Mouse (Mus musculus) cerebellum, adult 9-11 months (tissue): ENCODE data around the gene H2al1m.
A peak's percentile ranks its signal among the peaks of the same experiment; 100 is the strongest.
"Not testable (repeated sequence)": the region's sequence is repeated elsewhere in the genome, so short reads cannot be mapped to it uniquely, and the experiment has no call there.

Experiments used
- DNase-seq: peaks from one replicate; pipeline ENCODE4 v3.0.0; 2022

H2al1m gene

GRCm38 (mm10) chrX:9283464-9283863 is at the start of gene H2al1m:
H2al1m (plus strand) TSS chrX:9283764.
- not testable (repeated sequence) for DNase-seq

- DNase-seq: peak; percentile 81
These were observed 42.6 kb upstream of the H2al1m start for GRCm38 (mm10) chrX:9240737-9241591.

- DNase-seq: peak; percentile 49
These were observed 40.1 kb upstream of the H2al1m start for GRCm38 (mm10) chrX:9243381-9243864.

- DNase-seq: no peak
These were observed 38.8 kb upstream of the H2al1m start for GRCm38 (mm10) chrX:9244603-9245336.

- DNase-seq: no peak
These were observed 34.7 kb upstream of the H2al1m start for GRCm38 (mm10) chrX:9248911-9249310.

GRCm38 (mm10) chrX:9253990-9254389 is 29.6 kb upstream of the H2al1m start:
- DNase-seq: no peak

- no peak for DNase-seq
These were observed 28.7 kb upstream of the H2al1m start for GRCm38 (mm10) chrX:9254901-9255300.

GRCm38 (mm10) chrX:9256766-9257165 is 26.8 kb upstream of the H2al1m start, which contains the start of gene Gm14862:
Gm14862 (minus strand) TSS chrX:9256899.
- DNase-seq: no peak

- DNase-seq: no peak
These were observed 25.7 kb upstream of the H2al1m start for GRCm38 (mm10) chrX:9257831-9258230.

GRCm38 (mm10) chrX:9259267-9259666 is 24.3 kb upstream of the H2al1m start:
- no peak for DNase-seq

GRCm38 (mm10) chrX:9271112-9271511 is 12.5 kb upstream of the H2al1m start:
- DNase-seq: peak; percentile 82

- no peak for DNase-seq
These were observed 11.6 kb upstream of the H2al1m start for GRCm38 (mm10) chrX:9271947-9272459.

- peak; percentile 74 for DNase-seq
These were observed 10.9 kb upstream of the H2al1m start, which contains the start of gene Xk for GRCm38 (mm10) chrX:9272460-9273361. Xk (plus strand) TSS chrX:9272756.

- DNase-seq: no peak
These were observed 10.1 kb upstream of the H2al1m start for GRCm38 (mm10) chrX:9273377-9274002.

- DNase-seq: no peak
These were observed 9.2 kb upstream of the H2al1m start for GRCm38 (mm10) chrX:9274321-9274720.

- not testable (repeated sequence) for DNase-seq
These were observed 9.7 kb downstream of the H2al1m start for GRCm38 (mm10) chrX:9293140-9293829.

GRCm38 (mm10) chrX:9298413-9298864 is 14.9 kb downstream of the H2al1m start:
- DNase-seq: no peak

GRCm38 (mm10) chrX:9302791-9303190 is 19.2 kb downstream of the H2al1m start:
- DNase-seq: no peak

- DNase-seq: no peak
These were observed 19.9 kb downstream of the H2al1m start for GRCm38 (mm10) chrX:9303455-9303854.

GRCm38 (mm10) chrX:9316457-9316856 is 32.9 kb downstream of the H2al1m start:
- DNase-seq: not testable (repeated sequence)

GRCm38 (mm10) chrX:9327954-9328353 is 44.4 kb downstream of the H2al1m start:
- not testable (repeated sequence) for DNase-seq
